Mouse (Mus musculus) embryonic facial prominence, embryonic 10.5 days (tissue): ENCODE data around the gene Nt5dc2. TPM values are rescaled to one million over a fixed set of nuclear protein-coding genes. Genes with fewer than 3 reads are reported as not detected.
A peak's percentile ranks its signal among the peaks of the same experiment; 100 is the strongest.

Source experiments
- DNase-seq: peaks from one replicate; pipeline ENCODE4 v3.0.0-alpha.2; 2017; ENCODE audit warnings: low spot score
- H3K27ac ChIP-seq: fragments of 300-500 bp; sonication (generic); replicated peaks from 2 replicates; pipeline ENCODE4 v1.5.1; 2016; ENCODE audit warnings: mild to moderate bottlenecking
- H3K27me3 ChIP-seq: fragments of 300-500 bp; sonication (generic); replicated peaks from 2 replicates; pipeline ENCODE4 v1.6.1; 2016; ENCODE audit warnings: low read depth, mild to moderate bottlenecking; ENCODE audit not compliant: poor library complexity, severe bottlenecking
- H3K36me3 ChIP-seq: fragments of 300-500 bp; sonication (generic); replicated peaks from 2 replicates; pipeline ENCODE4 v1.6.1; 2016; ENCODE audit warnings: mild to moderate bottlenecking, moderate library complexity
- H3K4me1 ChIP-seq: fragments of 300-500 bp; sonication (generic); 2 replicates; pipeline ENCODE4 v1.6.1; 2016
- H3K4me3 ChIP-seq: fragments of 300-500 bp; sonication (generic); 2 replicates; pipeline ENCODE4 v1.5.1; 2016; ENCODE audit warnings: mild to moderate bottlenecking, moderate library complexity
- H3K9me3 ChIP-seq: fragments of 300-500 bp; sonication (generic); 2 replicates; pipeline ENCODE4 v1.6.1; 2016; ENCODE audit warnings: mild to moderate bottlenecking
- WGBS: fragments of 180-500 bp; shearing (Covaris S2); methylation state at CpG from one replicate; pipeline ENCODE4 v1.1.7; 2016; 5-methylcytosine and 5-hydroxymethylcytosine counted together
- polyA plus RNA-seq: library from polyadenylated mRNA; unstranded; fragments of >200 nt; fragmentation: Nextera tagmentation; extraction: Ambion mirVana; gene quantifications from 2 replicates; pipeline ENCODE4 v1.2.1, GENCODE M21; 2016

The Nt5dc2 gene
- polyA plus RNA-seq, result 589 and 605 TPM in 2 replicates

DNA sequence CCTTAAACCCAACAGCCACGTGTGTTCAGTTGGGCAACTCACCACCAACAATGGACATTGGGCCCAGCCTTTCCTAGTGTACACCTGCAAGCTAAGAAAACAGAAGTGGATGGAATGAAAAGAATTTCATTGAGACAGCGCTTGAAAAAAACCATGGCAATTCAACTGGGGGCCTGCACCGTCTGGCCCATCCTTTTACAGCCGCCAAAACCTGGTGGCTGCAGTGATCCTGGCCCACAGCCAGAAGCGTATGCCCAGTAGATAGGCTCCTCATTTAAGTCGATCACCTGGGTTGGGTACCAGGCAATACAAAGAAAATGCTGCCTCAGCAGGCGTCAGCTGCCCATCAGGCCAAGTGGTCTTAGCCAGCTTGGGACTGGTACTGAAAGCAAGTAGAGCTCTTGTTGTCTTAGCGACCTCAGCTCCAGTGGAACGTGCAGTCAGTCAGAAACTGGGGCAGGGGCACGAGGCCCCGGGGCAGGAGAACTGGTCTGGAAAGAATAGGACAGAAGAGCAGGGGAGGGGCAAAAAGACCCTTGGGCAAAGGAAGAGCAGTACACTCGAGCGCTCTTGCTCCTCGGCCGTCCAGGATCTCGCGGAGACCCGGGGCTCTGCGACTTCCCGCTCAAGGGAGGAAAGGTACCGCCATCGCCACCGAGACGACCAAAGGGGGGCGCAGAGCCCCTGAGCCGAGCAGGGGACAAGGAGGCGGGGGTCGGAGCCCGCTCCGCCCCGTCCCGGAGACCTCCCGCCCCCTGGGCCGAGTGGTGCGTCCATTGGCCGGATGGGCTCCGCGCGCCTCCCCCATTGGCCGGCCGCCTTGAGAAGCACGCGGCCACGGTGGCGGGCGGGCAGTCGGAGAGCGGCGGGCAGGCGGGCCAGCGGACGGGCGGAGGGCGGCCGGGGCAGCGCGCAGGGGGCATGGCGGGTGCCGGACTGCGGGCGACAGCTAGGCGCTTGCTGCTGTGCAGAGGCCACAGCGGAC is at the start of gene Nt5dc2:
Gene Nt5dc2 (plus strand): TSS at position 818 of the 985 bp plus-strand sequence.
- peaks cover 46% of the 10 kb centered on the region for H3K36me3 ChIP-seq
- peaks cover 74% of the 10 kb centered on the region for H3K4me1 ChIP-seq
- 5% methylated on average over 63 of the region's 63 CpGs for WGBS
- peak within 1 kb of the TSS; percentile 76 for H3K4me3 ChIP-seq
- no peaks in the 10 kb centered on the region for H3K9me3 ChIP-seq
- peak; percentile 97 for DNase-seq
- H3K27me3 ChIP-seq, result no peaks in the 10 kb centered on the region
- H3K27ac ChIP-seq, result peak within 1 kb of the TSS; percentile 92

DNA sequence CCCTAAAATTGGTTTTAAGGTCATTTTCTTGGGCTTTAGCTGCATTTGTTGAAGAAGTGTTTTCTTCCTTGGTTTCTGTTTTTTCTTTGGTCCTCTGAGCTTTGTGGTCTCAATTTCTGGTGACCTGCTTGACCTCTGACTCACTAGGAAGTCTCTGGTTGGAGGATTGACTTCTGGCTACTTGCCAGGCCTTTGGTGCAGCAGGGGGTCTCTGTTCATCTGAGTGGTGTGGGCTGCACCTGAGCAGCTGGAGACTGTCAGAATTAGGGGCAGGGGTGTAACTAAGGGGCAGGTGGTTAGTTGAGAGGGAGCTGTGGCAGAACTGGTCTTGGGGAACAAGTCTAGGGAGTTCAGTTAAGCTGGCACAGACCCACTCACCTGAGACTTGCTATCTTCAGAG is 49.7 kb upstream of the Nt5dc2 start:
- no peaks in the 10 kb centered on the region for H3K9me3 ChIP-seq
- no peak for DNase-seq
- H3K4me3 ChIP-seq, result no peak overlapping the region
- H3K36me3 ChIP-seq, result peaks cover 97% of the 10 kb centered on the region
- no peak overlapping the region for H3K27ac ChIP-seq
- H3K4me1 ChIP-seq, result no peaks in the 10 kb centered on the region
- no peaks in the 10 kb centered on the region for H3K27me3 ChIP-seq

DNA sequence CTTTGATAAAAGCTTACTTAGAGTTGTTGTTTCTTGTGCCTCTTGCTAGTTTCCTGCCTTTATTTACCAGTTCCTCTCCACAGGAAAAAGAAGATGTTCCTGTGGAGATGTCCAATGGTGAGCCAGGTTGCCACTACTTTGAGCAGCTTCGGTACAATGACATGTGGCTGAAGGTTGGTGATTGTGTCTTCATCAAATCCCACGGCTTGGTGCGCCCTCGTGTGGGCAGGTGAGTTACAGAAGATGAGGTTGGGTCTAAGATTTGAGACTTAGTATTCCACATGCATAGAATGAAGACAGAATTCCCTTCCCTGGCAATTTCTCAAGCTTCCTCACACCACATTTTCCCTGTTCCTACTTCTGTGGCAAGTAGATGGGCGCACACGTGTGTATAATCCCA is 43.4 kb upstream of the Nt5dc2 start:
- Histone ChIP-seq H3K9me3 (no peaks in the 10 kb centered on the region), H3K36me3 (peaks cover 100% of the 10 kb centered on the region), H3K27ac (no peak overlapping the region), H3K4me1 (no peaks in the 10 kb centered on the region), H3K4me3 (no peak overlapping the region), H3K27me3 (no peaks in the 10 kb centered on the region)
- WGBS, result 86% methylated on average over 6 of the region's 6 CpGs
- DNase-seq, result no peak

DNA sequence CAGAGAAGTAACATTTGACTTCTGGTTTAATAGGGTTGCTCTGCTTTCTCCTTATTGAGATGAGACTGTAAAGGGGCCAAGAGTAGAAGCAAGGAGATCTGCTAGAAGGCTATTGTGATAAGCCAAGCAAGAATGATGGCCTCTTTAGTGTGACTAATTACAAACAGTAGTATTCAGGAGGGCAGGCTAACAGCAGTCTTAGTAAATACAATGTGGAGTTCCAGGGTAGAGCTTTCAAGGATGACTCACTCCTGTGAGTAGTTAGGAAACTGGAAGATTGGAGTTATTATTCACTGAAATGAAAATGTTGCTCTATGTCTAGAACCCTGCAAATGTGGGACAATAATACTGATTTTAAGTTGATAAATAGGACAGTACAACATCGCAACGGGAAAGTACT is 42.3 kb upstream of the Nt5dc2 start:
- Histone ChIP-seq H3K27me3 (no peaks in the 10 kb centered on the region), H3K4me3 (no peak overlapping the region), H3K36me3 (peaks cover 100% of the 10 kb centered on the region), H3K27ac (no peak overlapping the region), H3K9me3 (no peaks in the 10 kb centered on the region), H3K4me1 (no peaks in the 10 kb centered on the region)
- WGBS, result 99% methylated on average over 2 of the region's 2 CpGs
- no peak for DNase-seq

DNA sequence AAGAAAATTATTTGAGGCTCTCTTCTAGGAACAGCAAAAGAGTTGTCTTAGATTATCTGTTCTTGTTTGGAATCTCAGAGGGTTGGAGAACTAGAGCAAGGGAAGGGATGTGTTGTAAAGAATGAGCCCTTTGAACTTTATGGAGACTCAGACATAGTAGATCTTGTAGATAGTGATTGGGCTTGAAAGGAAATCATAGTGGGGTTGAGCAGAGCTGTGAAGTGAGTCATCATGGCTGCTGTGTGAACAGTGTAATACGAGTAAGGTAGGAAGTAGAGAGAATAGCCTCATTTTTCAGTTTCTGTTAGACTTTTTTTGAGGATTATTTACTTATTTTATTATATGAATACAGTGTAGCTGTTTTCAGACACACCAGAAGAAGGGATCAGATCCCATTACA is 40.9 kb upstream of the Nt5dc2 start:
- Histone ChIP-seq H3K27ac (no peak overlapping the region), H3K4me1 (no peaks in the 10 kb centered on the region), H3K36me3 (peaks cover 100% of the 10 kb centered on the region), H3K27me3 (no peaks in the 10 kb centered on the region), H3K4me3 (no peak overlapping the region), H3K9me3 (no peaks in the 10 kb centered on the region)
- WGBS, result 94% methylated on average over 1 of the region's 1 CpGs
- DNase-seq, result no peak

DNA sequence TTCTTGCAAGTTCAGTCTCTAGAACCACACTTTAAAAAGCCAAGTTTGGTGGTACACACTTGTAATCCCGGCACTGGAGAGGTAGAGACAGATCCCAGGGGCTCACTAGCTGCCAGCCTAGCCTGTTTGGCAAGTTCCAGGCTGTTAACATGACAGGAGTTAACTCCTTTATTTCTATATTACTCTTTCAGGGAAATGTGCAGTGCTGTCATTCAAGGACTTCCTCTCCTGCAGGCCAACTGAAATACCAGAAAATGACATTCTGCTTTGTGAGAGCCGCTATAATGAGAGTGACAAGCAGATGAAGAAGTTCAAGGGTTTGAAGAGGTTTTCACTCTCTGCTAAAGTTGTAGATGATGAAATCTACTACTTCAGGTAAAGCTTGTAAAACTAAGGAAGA is 25.7 kb upstream of the Nt5dc2 start:
- no peak overlapping the region for H3K27ac ChIP-seq
- no peaks in the 10 kb centered on the region for H3K4me1 ChIP-seq
- H3K27me3 ChIP-seq, result no peaks in the 10 kb centered on the region
- H3K9me3 ChIP-seq, result no peaks in the 10 kb centered on the region
- no peak for DNase-seq
- H3K4me3 ChIP-seq, result no peak overlapping the region
- WGBS, result 91% methylated on average over 2 of the region's 2 CpGs
- peaks cover 97% of the 10 kb centered on the region for H3K36me3 ChIP-seq

DNA sequence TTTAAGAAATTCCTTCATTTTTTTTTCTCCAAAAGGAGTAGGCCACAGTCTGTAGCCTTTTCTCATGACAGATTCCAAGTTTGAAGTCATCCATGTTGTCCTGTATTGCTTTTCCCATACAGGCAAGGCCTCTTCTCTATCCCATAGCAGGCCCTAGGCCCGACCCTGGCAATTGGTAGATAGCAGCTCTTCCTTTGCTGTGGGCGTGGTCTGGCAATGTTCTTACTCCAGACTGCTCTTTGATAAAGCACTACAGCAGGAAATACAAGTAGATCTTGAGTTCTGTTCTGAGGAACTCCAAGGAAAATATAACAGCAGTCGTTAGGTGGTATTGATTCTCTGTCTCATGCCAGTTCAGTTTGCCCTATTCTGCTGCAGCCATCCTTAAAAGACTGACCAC is 20.2 kb upstream of the Nt5dc2 start:
- Histone ChIP-seq H3K36me3 (peaks cover 100% of the 10 kb centered on the region), H3K4me3 (no peak overlapping the region), H3K4me1 (no peaks in the 10 kb centered on the region), H3K9me3 (no peaks in the 10 kb centered on the region), H3K27ac (no peak overlapping the region), H3K27me3 (no peaks in the 10 kb centered on the region)
- no peak for DNase-seq
- 88% methylated on average over 3 of the region's 3 CpGs for WGBS

DNA sequence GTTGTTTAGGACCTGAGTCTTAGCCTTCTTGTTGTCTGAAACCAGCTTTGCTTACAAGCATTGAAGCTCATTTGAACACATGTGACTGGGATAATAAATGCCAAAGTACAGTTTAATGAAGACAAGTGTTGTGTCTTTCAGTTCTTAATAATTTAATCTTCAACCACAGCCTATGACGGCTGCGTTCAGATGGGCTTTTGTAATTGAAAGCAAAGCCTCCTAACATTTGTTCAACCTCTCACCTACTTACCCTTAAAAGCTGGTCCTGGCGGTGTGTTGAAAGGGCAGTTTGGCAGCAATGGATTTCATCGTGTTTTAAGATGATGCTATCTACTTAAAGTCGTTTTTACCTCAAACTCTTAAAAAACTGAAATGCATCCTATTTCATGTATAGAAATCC is 18.7 kb upstream of the Nt5dc2 start:
- 88% methylated on average over 5 of the region's 5 CpGs for WGBS
- no peaks in the 10 kb centered on the region for H3K9me3 ChIP-seq
- DNase-seq, result no peak
- H3K36me3 ChIP-seq, result peaks cover 100% of the 10 kb centered on the region
- H3K27ac ChIP-seq, result no peak overlapping the region
- H3K4me3 ChIP-seq, result no peak overlapping the region
- no peaks in the 10 kb centered on the region for H3K4me1 ChIP-seq
- H3K27me3 ChIP-seq, result no peaks in the 10 kb centered on the region

DNA sequence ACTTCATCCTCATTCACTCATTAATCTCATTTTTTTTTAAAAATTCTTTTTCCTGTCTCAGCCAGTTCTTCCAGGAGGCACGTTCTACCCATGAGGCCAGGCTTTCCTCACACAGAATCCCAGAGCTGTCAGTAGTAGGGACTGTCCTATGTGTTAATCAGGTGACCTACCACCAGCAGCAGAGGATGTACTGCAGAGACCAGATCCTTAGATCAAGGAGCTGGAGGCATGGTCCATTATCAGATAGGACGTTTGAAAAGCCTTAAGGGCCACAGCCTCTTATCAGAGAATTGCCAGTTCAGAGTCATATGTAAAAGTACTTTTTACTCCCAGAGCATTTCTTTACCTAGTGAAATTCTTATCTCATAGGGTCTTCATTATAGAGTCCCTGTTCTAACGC is 16.8 kb upstream of the Nt5dc2 start:
- H3K36me3 ChIP-seq, result peaks cover 99% of the 10 kb centered on the region
- H3K4me1 ChIP-seq, result no peaks in the 10 kb centered on the region
- H3K27me3 ChIP-seq, result no peaks in the 10 kb centered on the region
- no peak overlapping the region for H3K4me3 ChIP-seq
- no peaks in the 10 kb centered on the region for H3K9me3 ChIP-seq
- DNase-seq, result no peak
- H3K27ac ChIP-seq, result no peak overlapping the region
- WGBS, result 87% methylated on average over 3 of the region's 3 CpGs

DNA sequence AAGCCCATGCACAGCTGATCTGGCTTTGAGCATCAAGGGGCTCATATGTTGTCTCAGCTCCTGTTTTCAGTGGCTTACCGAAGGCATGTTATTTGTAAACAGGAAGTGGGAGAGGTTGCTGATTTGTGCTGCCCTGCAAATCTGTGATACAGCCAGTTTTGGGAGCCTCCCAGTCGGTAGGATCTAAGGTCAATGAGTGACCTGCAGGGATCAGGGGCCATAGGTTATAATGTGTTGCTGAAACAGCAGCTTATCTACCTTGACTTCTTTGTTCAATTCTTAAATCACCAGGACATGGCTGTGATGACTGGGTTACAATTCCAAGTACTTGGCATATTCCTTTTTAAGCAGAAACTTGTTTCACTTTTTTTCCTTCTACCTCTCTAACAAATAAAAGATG is 15.3 kb upstream of the Nt5dc2 start:
- H3K36me3 ChIP-seq, result peaks cover 96% of the 10 kb centered on the region
- no peaks in the 10 kb centered on the region for H3K9me3 ChIP-seq
- no peak overlapping the region for H3K27ac ChIP-seq
- H3K27me3 ChIP-seq, result no peaks in the 10 kb centered on the region
- no peaks in the 10 kb centered on the region for H3K4me1 ChIP-seq
- no peak for DNase-seq
- 70% methylated on average over 2 of the region's 2 CpGs for WGBS
- H3K4me3 ChIP-seq, result no peak overlapping the region

DNA sequence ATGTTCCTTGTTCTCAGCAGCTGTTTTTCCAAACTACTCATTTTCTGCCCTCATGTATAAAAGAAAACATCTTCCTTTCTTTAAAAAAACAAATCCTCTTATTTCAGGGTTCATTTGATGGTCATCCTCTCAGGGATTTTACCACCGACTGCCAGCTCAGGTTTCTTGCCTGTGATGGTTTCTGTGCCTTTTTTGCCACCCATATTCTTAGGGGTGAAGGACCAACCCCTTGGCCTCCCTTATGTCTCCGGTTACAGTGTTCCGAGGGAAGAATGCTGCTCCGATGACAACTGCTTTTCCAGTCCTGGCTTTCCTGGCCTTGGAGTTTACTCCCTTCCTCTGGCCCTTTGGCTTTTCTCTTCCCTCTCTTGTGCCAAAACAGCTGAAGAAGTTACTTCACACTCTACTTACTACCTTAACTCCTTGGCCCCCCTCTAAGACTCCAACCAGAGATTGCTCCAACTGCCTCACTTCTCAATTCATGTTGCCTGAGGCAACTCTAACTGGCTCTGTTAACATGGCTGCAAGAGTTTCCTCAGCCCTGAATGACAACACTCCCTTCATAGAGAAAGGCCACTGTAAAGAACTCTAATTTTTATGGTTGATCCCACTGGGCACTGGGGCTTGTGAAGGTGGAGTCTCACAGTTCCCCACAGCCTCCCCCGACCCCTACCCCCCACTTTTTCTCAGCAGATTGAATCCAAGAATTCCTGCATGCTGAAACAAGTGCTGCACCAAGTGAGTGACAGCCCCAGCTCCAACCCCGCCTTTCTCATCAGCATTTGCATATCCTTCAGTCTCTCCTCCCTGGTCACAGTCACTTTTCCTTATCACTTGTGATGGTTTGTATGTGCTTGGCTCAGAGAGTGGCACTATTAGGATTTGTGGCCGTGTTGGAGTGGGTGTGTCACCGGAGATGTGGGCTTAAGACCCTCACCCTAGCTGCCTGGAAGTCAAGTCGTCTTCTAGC is 5.5 kb upstream of the Nt5dc2 start:
- peak overlapping the region; percentile 38 for H3K4me3 ChIP-seq
- peak overlapping the region; percentile 73 for H3K27ac ChIP-seq
- DNase-seq, result no peak
- no peaks in the 10 kb centered on the region for H3K9me3 ChIP-seq
- peaks cover 49% of the 10 kb centered on the region for H3K4me1 ChIP-seq
- H3K36me3 ChIP-seq, result peaks cover 57% of the 10 kb centered on the region
- 54% methylated on average over 9 of the region's 9 CpGs for WGBS
- no peaks in the 10 kb centered on the region for H3K27me3 ChIP-seq

DNA sequence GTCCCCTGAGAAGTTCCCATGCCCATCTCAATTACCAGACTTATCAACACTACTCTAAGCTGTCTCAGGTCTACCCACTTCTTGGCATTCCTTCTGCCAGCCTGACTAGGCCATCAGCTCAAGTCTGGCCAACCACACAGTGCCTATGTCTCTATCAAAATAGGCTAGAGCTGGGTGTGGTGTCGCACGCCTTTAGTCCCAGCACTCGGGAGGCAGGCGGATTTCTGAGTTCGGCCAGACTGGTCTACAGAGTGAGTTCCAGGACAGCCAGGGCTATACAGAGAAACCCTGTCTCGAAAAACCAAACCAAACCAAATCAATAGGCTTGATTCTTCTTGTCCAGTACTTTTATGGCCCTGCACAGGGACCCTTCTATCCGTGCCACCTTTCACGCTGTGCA is 4.0 kb upstream of the Nt5dc2 start:
- Histone ChIP-seq H3K4me3 (peak overlapping the region; percentile 86), H3K36me3 (peaks cover 45% of the 10 kb centered on the region), H3K9me3 (no peaks in the 10 kb centered on the region), H3K27ac (no peak overlapping the region), H3K4me1 (peaks cover 57% of the 10 kb centered on the region), H3K27me3 (no peaks in the 10 kb centered on the region)
- WGBS, result 95% methylated on average over 8 of the region's 8 CpGs
- no peak for DNase-seq
